Comparison of ENCODE assay signal across 7 mouse cellular contexts in genomic region chr5:33658664-33659050, GRCm38 (mm10). TPM values are rescaled to one million over a fixed set of nuclear protein-coding genes. Genes with fewer than 3 reads are reported as not detected.
DNase-seq lines count a peak whose midpoint lies in the region; ATAC-seq and TF ChIP-seq lines count a peak whose summit lies in the region.

No protein-coding gene starts in this region.

- H3K36me3 ChIP-seq in spleen, adult 2 months (ENCODE audit: control insufficient read depth, insufficient read depth, low read length), result peaks cover 1% of the 10 kb centered on the region; the same call in 1 of the 2 replicates
- H3K36me3 ChIP-seq in forebrain, embryonic 12.5 days (replicated peaks), result peaks cover 46% of the 10 kb centered on the region
- H3K36me3 ChIP-seq in liver, embryonic 13.5 days, result peaks cover 57% of the 10 kb centered on the region

- H3K27ac ChIP-seq in spleen, adult 2 months (ENCODE audit: insufficient read depth, low read length), result peak overlapping the region; percentile 12; the same call in 1 of the 2 replicates
- peak overlapping the region; percentile 91 for H3K27ac ChIP-seq in forebrain, embryonic 12.5 days
- peak overlapping the region; percentile 96 for H3K27ac ChIP-seq in liver, embryonic 13.5 days

- peaks cover 17% of the 10 kb centered on the region; the same call in 1 of the 2 replicates for H3K4me1 ChIP-seq in spleen, adult 2 months (ENCODE audit: control insufficient read depth, insufficient read depth, insufficient read length)
- peaks cover 36% of the 10 kb centered on the region for H3K4me1 ChIP-seq in forebrain, embryonic 12.5 days
- peaks cover 59% of the 10 kb centered on the region for H3K4me1 ChIP-seq in liver, embryonic 13.5 days (replicated peaks)

- no peak for TF ChIP-seq POLR2A in spleen, adult 2 months (IDR thresholded peaks at IDR 0.05; ENCODE audit: low read depth, low read length)

- peak overlapping the region; percentile 72 for H3K4me3 ChIP-seq in spleen, adult 2 months (ENCODE audit: extremely low read depth, insufficient read depth, insufficient read length)
- H3K4me3 ChIP-seq in forebrain, embryonic 12.5 days (replicated peaks), result peak overlapping the region; percentile 72
- H3K4me3 ChIP-seq in liver, embryonic 13.5 days (replicated peaks), result peak overlapping the region; percentile 84

- H3K4me2 ChIP-seq in forebrain, embryonic 12.5 days, result peak overlapping the region; percentile 97
- H3K4me2 ChIP-seq in liver, embryonic 13.5 days, result peak overlapping the region; percentile 95

- peak overlapping the region; percentile 86 for H3K9ac ChIP-seq in forebrain, embryonic 12.5 days
- peak overlapping the region; percentile 92 for H3K9ac ChIP-seq in liver, embryonic 13.5 days

- no peaks in the 10 kb centered on the region for H3K27me3 ChIP-seq in spleen, adult 2 months (ENCODE audit: control insufficient read depth, insufficient read depth, low read length)
- no peaks in the 10 kb centered on the region for H3K27me3 ChIP-seq in forebrain, embryonic 12.5 days
- H3K27me3 ChIP-seq in liver, embryonic 13.5 days, result no peaks in the 10 kb centered on the region

- TF ChIP-seq CTCF in spleen, adult 2 months (IDR thresholded peaks at IDR 0.05; ENCODE audit: extremely low read depth, insufficient read depth, insufficient read length, insufficient replicate concordance), result no peak

- under 1% methylated on average over 25 of the region's 26 CpGs for WGBS in spleen, adult 2 months
- 0% methylated on average over 26 of the region's 26 CpGs for WGBS in forebrain, embryonic 12.5 days
- WGBS in liver, embryonic 13.5 days (ENCODE audit: insufficient replicate concordance), result under 1% methylated on average over 26 of the region's 26 CpGs

- no peaks in the 10 kb centered on the region for H3K9me3 ChIP-seq in forebrain, embryonic 12.5 days
- H3K9me3 ChIP-seq in liver, embryonic 13.5 days (replicated peaks), result no peaks in the 10 kb centered on the region

- no peak; the same call in none of the 2 replicates for ATAC-seq in forebrain, embryonic 12.5 days (ENCODE audit: low FRiP score)
- peak; percentile 1 for ATAC-seq in liver, embryonic 13.5 days (ENCODE audit: low read depth)

- DNase-seq in spleen, adult 2 months (ENCODE audit: low read depth in 1 of 2, low spot score in 2 of 2), result no peak
- no peak for DNase-seq in spleen, postnatal 36 days (ENCODE audit: low spot score in 2 of 2)
- no peak for DNase-seq in liver, embryonic 13.5 days
- DNase-seq in ovary, adult 18-20 months (ENCODE audit: low spot score), result no peak
- no peak for DNase-seq in right cerebral cortex, postnatal 14 days
- no peak for DNase-seq in cerebellum, adult 8-10 months

RNA-seq across cellular contexts. Expression of gene Tmem129, which starts 0.4 kb away (rescaled TPM):
- polyA plus RNA-seq in spleen, adult 2 months (2012; rRNA removed), result 24.8 and 31.3 TPM in 2 replicates
- 34.6 and 39.6 TPM in 2 replicates for polyA plus RNA-seq in forebrain, embryonic 12.5 days (2016; fragmentation: Nextera tagmentation; extraction: Ambion mirVana)
- polyA plus RNA-seq in liver, embryonic 13.5 days (2015; fragmentation: Nextera tagmentation; extraction: Ambion mirVana), result 20.2 and 21.9 TPM in 2 replicates

RNA-seq across cellular contexts. Expression of gene Tacc3, which starts 0.7 kb away (rescaled TPM):
- 9.2 and 11.5 TPM in 2 replicates for polyA plus RNA-seq in spleen, adult 2 months (2012; rRNA removed)
- polyA plus RNA-seq in forebrain, embryonic 12.5 days (2016; fragmentation: Nextera tagmentation; extraction: Ambion mirVana), result 265 and 272 TPM in 2 replicates
- 158 and 183 TPM in 2 replicates for polyA plus RNA-seq in liver, embryonic 13.5 days (2015; fragmentation: Nextera tagmentation; extraction: Ambion mirVana)

RNA-seq across cellular contexts. Expression of gene Slbp, which starts 6.3 kb away (rescaled TPM):
- polyA plus RNA-seq in spleen, adult 2 months (2012; rRNA removed), result 27.1 and 44.8 TPM in 2 replicates
- 265 and 268 TPM in 2 replicates for polyA plus RNA-seq in forebrain, embryonic 12.5 days (2016; fragmentation: Nextera tagmentation; extraction: Ambion mirVana)
- polyA plus RNA-seq in liver, embryonic 13.5 days (2015; fragmentation: Nextera tagmentation; extraction: Ambion mirVana), result 319 and 390 TPM in 2 replicates

RNA-seq across cellular contexts. Expression of gene Gm9903, which starts 28.9 kb away (rescaled TPM):
- polyA plus RNA-seq in spleen, adult 2 months (2012; rRNA removed), result 0.41 and 0.43 TPM in 2 replicates
- polyA plus RNA-seq in forebrain, embryonic 12.5 days (2016; fragmentation: Nextera tagmentation; extraction: Ambion mirVana), result 0.46 and 0.51 TPM in 2 replicates
- 0.13 TPM in 1 of 2 replicates, not detected in the other for polyA plus RNA-seq in liver, embryonic 13.5 days (2015; fragmentation: Nextera tagmentation; extraction: Ambion mirVana)

RNA-seq across cellular contexts. Expression of gene Fam53a, which starts 29.2 kb away (rescaled TPM):
- polyA plus RNA-seq in spleen, adult 2 months (2012; rRNA removed), result 29.2 and 60.8 TPM in 2 replicates
- polyA plus RNA-seq in forebrain, embryonic 12.5 days (2016; fragmentation: Nextera tagmentation; extraction: Ambion mirVana), result 55.0 and 57.4 TPM in 2 replicates
- polyA plus RNA-seq in liver, embryonic 13.5 days (2015; fragmentation: Nextera tagmentation; extraction: Ambion mirVana), result 26.7 and 31.3 TPM in 2 replicates

Comparison
In these comparisons a context has a peak if more than half of its experiments do, and no peak if none do; other contexts are left out.
1. H3K27ac ChIP-seq: peak in every context shown above with its lines; median percentile 96 in liver, embryonic 13.5 days; 91 in forebrain, embryonic 12.5 days; 12 in spleen, adult 2 months.
2. RNA of gene Tacc3, which starts 0.7 kb away (polyA plus RNA-seq): 265 to 272 TPM in forebrain, embryonic 12.5 days and 158 to 183 TPM in liver, embryonic 13.5 days; 9.2 to 11.5 TPM in spleen, adult 2 months; every median in the first group is over 10 times any median in the second.
3. Peak in every context shown above with its lines, with median percentiles within 50 percentile points of each other: H3K4me3 ChIP-seq.